Mouse (Mus musculus) thymus, postnatal 14 days (tissue): ENCODE measurements around the gene Cfap45.

Source experiments
- DNase-seq: peaks from one replicate; pipeline ENCODE4 v3.0.0; 2021

Cfap45 gene

GRCm38 (mm10) chr1:172522524-172522923 is 1.9 kb downstream of the Cfap45 start:
- no peak for DNase-seq

- no peak for DNase-seq
These were observed 3.1 kb downstream of the Cfap45 start for GRCm38 (mm10) chr1:172523699-172524101.

- DNase-seq, result peak; percentile 21
These were observed 4.6 kb downstream of the Cfap45 start for GRCm38 (mm10) chr1:172525027-172525764.

- DNase-seq, result no peak
These were observed 5.4 kb downstream of the Cfap45 start for GRCm38 (mm10) chr1:172525971-172526370.

GRCm38 (mm10) chr1:172526380-172527081 is 5.9 kb downstream of the Cfap45 start:
- no peak for DNase-seq

- no peak for DNase-seq
These were observed 6.8 kb downstream of the Cfap45 start for GRCm38 (mm10) chr1:172527431-172527830.

DNA sequence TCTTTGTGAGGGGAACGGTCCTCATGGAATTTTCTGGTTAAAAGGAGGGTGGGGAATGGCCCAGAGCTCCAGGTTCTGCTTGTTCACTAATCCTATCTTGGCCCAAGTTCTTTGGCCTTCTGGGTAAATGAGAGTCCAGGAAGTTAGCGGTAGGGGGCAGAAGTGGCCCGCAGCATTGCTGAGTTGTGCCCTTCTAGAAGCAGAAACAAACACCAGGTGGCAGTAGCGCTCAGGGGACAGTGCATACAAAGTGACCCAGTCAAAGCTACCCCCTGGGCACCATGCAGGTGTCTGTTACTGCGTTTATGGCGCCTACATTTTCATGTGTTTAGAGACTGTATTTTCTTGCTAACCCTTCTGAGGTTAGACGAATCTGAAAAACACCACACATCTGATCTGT is 8.1 kb downstream of the Cfap45 start:
- DNase-seq, result peak; percentile 89

DNA sequence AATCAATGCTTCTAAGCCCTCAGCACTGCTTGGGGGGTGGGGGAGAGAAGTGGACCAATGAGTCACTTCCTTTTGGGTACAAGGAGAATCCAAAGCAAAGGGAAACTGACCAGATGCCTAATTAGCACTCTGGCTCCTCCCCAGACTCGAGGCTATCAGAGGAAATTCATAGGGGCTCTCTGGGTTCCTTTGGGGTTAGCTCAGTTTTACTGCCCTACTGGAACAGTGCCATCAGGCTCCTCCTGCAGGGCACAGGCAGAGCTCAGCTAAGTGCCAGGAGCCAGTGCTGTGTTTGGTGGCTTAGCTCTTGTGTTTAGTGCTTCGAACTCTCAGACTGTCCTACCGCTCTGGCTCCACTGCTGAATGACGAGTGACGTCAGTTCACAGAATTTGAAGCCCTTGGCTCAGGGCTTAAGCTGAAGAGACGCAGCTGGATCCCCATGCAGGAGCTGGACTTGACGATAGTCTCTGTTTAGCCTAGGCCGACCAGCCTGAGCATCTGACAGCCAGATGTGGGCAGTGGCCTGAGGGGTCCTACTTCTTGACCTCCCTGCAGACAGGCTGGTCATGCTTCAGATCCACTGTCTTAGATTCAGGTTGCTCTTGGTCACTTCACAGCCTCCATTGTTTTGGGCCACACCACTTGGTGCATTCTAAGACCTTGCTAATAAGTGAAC is 10.1 kb downstream of the Cfap45 start:
- DNase-seq, result no peak

DNA sequence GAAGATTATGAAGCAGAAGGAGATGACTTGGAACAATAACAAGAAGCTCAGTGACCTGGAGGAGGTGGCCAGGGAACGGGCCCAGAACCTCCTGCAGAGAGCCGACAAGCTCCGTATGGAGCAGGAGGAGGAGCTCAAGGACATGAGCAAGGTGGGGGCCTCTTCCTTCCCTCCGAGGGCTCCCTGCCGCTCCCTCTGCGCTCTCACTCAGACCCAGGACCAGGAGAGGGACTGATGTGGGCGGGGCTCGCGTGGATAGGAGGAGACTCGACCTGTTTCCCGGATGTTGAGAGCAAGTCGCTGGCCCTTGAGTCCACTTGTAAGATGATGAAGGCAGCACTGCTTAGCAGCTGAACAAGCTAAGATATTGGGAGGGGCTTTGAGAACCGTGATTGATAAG is 11.9 kb downstream of the Cfap45 start:
- no peak for DNase-seq

GRCm38 (mm10) chr1:172535116-172535515 is 14.5 kb downstream of the Cfap45 start:
- no peak for DNase-seq

DNA sequence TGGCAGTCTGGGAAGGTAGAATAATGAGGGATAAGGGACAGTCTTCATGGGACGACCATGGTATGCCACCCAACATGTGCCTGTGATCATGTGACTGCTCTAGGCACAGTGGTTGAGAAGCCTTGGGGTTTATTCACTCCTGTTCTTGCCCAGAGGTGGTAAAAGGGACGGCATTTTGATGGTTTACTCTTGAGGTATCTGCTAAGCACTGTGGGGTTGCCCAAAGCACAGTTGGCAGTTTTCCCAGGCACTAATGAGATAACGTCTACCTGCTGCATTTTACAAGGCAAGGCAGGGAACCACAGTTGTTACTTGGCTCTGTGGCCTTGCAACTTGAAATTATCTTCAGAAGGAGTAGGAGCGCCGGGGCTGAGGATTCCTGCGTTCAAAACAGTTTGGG is 19.2 kb downstream of the Cfap45 start:
- DNase-seq, result no peak

- DNase-seq, result no peak
These were observed 19.8 kb downstream of the Cfap45 start for GRCm38 (mm10) chr1:172540283-172540820.

DNA sequence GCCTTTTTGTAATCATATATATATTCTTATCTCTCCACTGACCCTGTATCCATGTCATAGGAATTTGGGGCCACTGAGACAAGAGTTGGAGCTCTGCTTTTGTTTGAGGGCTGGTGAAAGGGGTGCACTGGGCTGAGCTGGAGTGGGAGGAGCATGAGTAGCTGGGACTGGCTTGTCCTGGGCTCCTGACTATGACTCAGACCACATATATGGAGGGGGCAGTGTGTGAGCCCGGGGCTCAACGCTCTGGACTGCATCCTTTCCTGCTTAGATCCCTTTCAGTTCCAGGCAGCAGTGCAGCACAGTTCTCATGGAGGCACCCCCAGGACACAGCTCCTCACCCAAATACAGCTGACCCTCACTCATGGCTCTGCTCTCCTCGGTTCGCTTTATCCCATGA is 25.5 kb downstream of the Cfap45 start:
- no peak for DNase-seq

GRCm38 (mm10) chr1:172548501-172548900 is 27.9 kb downstream of the Cfap45 start:
- DNase-seq, result peak; percentile 48

DNA sequence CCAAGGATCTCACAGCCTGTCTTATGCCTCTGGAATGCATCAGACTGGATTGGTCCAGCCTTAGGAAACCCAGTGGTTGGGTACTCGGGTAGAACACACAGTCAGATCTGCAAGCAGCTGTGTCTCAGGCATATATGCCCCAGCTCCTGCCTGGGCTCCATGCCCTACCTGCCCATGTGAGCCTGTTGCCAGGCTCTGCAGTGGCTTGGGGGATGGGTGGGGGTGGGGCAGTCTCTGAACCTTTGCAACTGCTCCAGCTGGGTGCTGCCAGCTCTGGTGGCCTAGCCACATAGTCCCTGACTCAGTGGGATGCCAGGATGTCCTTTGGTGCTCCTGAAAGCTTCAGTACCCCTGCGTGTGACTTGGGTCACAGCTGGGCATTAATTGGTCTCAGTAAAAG is 28.7 kb downstream of the Cfap45 start:
- no peak for DNase-seq

GRCm38 (mm10) chr1:172549717-172550116 is 29.1 kb downstream of the Cfap45 start:
- no peak for DNase-seq

- DNase-seq, result peak; percentile 37
These were observed 29.9 kb downstream of the Cfap45 start for GRCm38 (mm10) chr1:172550551-172550951.

DNA sequence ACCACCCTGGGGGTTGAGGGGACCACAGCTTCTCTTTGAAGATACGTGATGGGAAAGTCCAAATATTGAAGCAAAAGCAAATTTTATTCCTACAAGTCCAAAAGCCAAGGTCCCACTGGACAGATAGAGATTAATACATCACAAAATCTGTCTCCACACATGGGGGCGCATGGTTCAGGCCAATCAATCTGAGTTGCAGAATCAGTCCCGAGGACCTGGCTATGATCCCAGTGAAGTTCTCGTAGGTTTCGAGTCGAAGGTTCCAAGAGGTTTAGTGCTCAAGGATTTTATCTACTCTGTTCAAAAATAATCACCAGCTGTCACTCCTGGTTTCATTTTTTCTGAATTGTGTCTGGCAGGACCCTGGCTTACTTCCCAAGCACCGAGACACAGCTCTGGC is 30.4 kb downstream of the Cfap45 start:
- no peak for DNase-seq

- DNase-seq, result no peak
These were observed 32.0 kb downstream of the Cfap45 start for GRCm38 (mm10) chr1:172552623-172553022.

GRCm38 (mm10) chr1:172555638-172556037 is 35.0 kb downstream of the Cfap45 start, which contains the start of gene Vsig8:
Gene Vsig8 (plus strand): TSS chr1:172555938.
- DNase-seq, result no peak

- peak; percentile 62 for DNase-seq
These were observed 42.3 kb downstream of the Cfap45 start for GRCm38 (mm10) chr1:172562641-172563464.

GRCm38 (mm10) chr1:172563465-172563828 is 42.8 kb downstream of the Cfap45 start:
- no peak for DNase-seq

DNA sequence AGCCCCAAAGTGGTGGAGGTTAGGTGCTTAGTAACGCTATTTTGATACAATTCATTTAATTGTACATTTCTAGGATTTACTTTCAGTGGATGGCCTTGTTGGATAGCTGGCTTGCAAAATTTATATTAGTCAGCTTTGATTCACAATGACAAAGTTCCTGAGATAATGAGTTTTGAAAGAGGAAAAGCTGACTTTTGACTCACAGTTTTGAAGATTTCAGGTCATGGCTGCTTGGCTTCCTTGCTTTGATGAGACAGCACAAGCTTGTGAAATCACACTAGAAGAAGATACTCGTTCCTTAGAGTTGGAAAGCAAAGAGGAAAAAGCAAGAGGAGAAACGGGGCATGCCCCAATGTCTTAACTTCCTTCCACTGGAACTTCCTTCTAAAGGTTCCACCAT is 45.5 kb downstream of the Cfap45 start:
- no peak for DNase-seq
